Mouse (Mus musculus) T-helper 2 cell (primary cell): ENCODE measurements around the gene Slc37a1.

ENCODE experiments used
- in situ Hi-C: fragments of 300-600 bp; cut with MboI, MseI; formaldehyde crosslinking; loops from one replicate; pipeline ENCODE4 v1.15.1; 2025; ENCODE audit warnings: high pct_unique_total_duplicates

Slc37a1 gene

DNA sequence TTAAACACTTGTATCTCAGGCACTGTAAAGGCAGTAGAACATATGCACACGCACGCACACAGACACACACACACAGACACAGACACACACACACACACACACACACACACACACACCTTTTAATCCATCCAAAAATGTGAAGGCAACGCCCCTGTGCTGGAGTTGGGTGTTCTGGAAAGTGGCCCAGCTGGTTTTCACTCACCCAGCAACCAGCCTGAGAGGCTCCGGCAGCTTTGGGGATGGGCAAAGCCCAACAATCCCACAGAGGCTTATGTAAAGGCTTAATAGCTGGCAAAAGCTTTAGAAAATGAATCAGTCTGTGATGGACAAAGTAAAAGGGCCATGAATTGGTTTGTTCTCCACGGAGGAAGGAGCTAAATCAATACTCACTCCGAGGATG is 113.7 kb downstream of the Slc37a1 start:
- in situ Hi-C loops = no loop called here
